Mouse (Mus musculus): ENCODE data around the gene Vamp1.
"Not testable (repeated sequence)": the region's sequence is repeated elsewhere in the genome, so short reads cannot be mapped to it uniquely, and the experiment has no call there.

The Vamp1 gene

GRCm38 (mm10) chr6:125244551-125244950 lies 29.2 kb downstream of the Vamp1 start:
- DNase-seq (ENCODE audit: low read depth, low spot score): no peak

GRCm38 (mm10) chr6:125252285-125252684 lies 36.9 kb downstream of the Vamp1 start:
- no peak for DNase-seq (ENCODE audit: low read depth, low spot score)

- peak; percentile 66 for DNase-seq (ENCODE audit: low read depth, low spot score)
Observed at GRCm38 (mm10) chr6:125252711-125253110, 37.4 kb downstream of the Vamp1 start.

DNA sequence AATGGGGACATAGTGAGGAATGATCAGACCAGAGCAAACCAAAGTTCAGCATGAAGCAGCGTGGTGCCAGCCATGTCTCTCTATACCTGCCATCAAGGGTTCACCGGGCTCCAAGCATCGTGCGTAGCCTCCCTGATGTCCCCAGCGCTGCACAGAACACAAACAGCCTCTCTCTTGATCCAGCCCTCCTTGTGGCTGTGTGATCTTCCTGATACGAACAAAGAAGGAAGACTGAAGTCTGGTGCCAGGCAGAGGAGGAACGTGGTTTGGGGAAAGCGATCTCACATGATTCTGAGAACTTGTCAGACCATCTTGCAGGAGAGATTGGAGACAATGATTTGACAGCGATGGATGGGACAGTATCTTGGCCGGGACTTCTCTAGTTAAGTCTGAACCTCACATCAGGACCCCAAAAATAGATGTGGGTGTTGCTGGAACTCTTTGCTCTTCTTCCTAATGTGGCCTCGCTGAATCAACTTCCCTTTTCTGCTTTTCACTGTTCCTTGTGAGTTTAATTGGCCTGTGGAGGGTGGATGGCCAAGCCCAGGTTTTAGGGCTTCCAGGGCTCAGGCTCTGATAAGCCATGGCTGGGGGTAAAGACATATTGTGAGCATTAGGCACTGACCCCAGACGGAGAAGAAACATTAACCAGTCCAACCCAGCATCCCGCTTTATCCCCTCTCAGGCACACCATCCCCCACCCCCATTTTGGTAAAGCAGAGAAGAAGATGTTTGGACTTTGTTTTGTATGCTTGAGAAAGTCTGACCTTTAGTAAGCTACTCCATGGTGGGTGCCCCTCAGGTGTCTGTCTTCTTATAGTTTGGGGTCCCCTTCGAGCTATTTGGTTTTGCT lies 38.7 kb downstream of the Vamp1 start:
- no peak for DNase-seq (ENCODE audit: low read depth, low spot score)

- peak; percentile 80 for DNase-seq (ENCODE audit: low read depth, low spot score)
Observed at GRCm38 (mm10) chr6:125255516-125256044, 40.2 kb downstream of the Vamp1 start.

DNA sequence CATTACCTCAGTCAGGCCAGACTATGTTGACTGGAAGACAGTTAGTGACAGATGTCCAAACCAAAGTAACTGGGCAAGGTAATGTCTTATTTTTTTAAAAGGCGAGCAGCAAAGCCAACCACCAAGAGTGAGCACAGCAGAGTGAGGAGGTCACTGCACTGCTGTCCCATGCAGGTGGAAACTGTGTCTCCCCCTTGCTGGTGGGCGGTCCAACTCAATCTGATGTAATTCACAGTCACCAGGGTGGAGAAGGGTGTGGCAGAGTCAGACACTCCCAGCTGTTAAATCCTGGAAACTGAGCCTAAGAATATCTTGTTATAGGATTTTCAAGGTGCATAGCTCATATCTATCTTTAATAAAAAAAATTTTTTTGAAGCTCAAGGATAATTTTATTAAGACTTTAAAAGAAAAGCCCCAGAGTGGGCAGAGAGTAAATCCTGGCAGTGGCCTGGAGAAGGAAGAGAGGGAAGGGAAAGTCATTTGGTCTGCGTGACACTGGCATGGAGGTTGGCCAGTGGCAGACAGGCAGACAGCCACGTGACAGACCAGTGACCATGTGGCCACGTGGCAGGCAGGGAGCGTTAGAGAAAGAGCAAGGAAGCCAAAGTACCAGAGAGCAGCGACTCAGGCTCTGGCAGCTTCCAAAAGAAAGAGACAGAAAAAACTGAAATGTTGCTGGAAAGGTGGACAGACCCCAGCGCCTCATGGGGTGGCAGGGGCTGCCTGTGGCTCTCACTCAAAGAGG lies 41.0 kb downstream of the Vamp1 start:
- peak; percentile 73 for DNase-seq (ENCODE audit: low read depth, low spot score)

DNA sequence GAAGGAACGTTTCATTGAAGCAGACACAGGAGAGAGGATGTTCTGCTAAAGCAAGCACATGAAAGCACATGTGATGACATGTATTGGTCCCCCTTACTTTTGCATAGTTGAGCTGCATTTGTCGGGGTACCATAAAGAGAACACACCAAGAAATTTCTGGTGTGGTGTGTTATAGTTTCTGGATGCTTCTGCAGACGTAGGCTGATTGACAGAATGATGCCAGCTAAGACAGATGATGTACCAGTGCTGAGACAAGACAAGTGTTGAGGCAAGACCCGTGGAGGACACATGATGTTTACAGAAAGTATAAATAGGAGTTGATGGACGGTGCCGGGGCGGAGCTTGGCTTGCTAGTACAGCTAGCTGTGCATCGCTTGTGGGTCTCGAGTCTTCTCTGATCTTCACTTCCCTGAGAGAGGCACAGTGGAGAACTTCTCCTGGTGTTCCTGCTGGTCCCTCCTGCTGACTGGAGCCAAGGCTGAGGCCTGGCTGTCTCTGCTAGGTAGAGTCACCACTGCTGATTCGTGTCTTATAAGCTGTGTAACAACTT lies 44.7 kb downstream of the Vamp1 start:
- no peak for DNase-seq (ENCODE audit: low read depth, low spot score)

- DNase-seq (ENCODE audit: low read depth, low spot score): no peak
Observed at GRCm38 (mm10) chr6:125264219-125264618, 48.9 kb downstream of the Vamp1 start.

- DNase-seq (ENCODE audit: low read depth, low spot score): no peak
Observed at GRCm38 (mm10) chr6:125265239-125265638, 49.9 kb downstream of the Vamp1 start.

DNA sequence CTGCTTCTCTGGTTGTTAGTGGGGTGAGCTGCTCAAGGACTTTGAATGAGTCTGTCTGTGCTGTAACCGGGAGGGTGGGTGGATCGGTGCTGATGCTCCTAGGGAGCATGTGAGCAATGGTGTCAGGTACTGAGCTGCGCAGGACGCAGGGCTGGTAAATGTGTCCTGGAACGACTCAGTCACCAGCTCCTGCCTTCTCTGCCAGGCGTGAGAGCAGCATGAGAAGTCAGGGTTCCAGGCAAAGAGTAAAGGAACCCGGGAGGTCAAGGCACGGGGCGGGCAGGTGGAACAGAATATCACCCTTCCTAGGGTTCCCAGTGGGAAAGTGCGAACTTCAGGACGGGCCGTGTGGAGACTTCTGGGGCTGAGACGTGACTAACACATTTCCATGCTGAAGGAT lies 50.7 kb downstream of the Vamp1 start:
- no peak for DNase-seq (ENCODE audit: low read depth, low spot score)

DNA sequence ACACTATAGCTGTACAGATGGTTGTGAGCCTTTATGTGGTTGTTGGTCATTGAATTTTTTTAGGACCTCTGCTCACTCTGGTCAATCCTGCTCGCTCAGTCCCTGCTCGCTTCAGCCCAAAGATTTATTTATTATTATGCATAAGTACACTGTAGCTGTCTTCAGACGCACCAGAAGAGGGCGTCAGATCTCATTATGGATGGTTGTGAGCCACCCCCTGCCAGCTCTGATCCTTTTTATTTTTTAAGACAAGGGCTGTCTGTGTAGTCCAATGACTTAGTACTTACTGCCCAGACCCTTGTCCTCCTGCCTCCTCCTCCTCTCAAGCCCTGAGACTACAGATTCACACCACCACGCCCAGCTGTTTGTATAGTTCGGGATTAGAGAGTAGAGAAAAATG lies 51.2 kb downstream of the Vamp1 start:
- DNase-seq (ENCODE audit: low read depth, low spot score): not testable (repeated sequence)

DNA sequence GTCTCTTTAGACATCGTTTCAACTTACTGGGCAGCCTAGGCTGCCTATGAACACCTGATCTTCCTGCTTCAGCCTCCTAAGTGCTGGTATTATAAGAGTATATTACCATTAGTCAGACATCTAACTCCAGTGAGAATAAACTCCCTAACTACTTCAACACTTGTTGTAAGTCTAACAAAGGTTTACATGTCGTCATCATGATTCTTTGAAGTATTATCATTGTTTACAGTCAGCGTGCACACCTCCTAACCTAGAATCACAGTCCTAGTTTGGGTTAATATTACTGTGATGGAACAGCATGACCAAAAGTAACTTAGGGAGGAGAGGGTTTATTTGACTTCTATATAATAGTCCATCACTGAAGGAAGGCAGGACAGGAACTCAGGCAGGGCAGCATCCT lies 52.1 kb downstream of the Vamp1 start:
- no peak for DNase-seq (ENCODE audit: low read depth, low spot score)

- DNase-seq (ENCODE audit: low read depth, low spot score): no peak
Observed at GRCm38 (mm10) chr6:125268799-125269198, 53.4 kb downstream of the Vamp1 start.

- DNase-seq (ENCODE audit: low read depth, low spot score): peak; percentile 99
Observed at GRCm38 (mm10) chr6:125271455-125272227, 56.3 kb downstream of the Vamp1 start.

- no peak for DNase-seq (ENCODE audit: low read depth, low spot score)
Observed at GRCm38 (mm10) chr6:125272228-125272785, 57.0 kb downstream of the Vamp1 start.

DNA sequence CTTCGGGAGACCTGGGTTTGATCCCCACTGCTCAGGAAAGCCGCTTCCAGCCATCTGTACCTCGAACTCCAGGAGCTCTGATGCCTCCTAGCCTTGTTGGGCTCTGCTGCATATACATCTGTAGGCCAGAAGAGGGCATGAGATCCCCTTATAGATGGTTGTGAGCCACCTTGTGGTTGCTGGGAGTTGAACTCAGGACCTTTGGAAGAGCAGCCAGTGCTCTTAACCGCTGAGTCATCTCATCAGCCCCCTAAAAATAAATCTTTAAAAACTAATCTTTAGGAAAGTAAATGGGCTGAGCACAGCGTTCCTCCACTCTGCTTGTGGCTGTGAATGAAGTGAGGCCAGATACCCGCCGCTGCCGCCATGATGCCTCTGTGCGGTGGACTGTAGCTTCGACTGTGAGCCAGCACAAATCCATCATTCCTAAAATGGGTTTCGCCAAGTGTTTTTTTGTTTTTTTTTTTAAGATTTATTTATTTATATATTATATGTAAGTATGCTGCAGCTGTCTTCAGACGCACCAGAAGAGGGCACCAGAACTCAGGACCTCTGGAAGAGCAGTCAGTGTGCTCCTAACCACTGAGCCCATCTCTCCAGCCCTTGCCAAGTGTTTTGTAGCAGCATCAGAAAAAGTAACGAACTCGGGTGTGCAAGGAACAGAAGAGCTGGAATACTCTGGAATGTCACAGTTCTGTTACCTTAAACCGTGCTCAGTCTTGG lies 59.7 kb downstream of the Vamp1 start:
- DNase-seq (ENCODE audit: low read depth, low spot score): peak; percentile 81

GRCm38 (mm10) chr6:125279729-125280128 lies 64.4 kb downstream of the Vamp1 start:
- DNase-seq (ENCODE audit: low read depth, low spot score): no peak

DNA sequence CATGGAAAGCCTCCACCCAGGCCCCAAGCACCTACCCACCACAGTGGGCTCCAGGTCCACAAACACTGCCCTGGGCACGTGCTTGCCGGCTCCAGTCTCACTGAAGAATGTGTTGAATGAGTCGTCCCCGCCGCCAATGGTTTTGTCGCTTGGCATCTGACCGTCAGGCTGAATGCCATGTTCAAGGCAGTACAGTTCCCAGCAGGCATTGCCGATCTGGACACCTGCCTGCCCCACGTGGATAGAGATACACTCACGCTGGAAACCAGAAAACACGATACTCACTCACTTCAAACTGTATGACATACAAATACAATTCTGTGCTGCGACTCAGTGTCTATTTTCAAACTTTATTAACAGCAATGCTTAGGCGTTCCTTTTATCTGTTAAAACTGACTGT lies 67.4 kb downstream of the Vamp1 start:
- DNase-seq (ENCODE audit: low read depth, low spot score): not testable (repeated sequence)

DNA sequence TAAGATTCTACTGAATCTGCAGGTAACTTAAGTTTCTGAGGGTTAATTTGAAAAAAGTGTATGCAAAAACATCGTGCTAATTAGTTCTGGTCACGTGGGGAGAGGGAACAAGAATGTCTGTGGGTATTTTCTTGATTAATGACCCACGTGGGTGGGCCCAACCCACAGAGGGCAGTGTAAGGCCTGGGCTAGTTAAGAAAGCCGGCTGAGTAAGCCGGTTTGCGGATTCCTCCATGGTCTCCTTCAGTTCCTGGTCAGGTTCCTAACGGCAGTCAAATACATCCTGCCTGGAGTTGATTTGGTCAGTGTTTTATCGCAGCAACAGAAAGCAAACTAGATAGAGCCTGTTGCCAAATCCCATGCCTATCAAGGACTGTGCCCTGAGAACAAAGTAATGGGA lies 68.9 kb downstream of the Vamp1 start:
- DNase-seq (ENCODE audit: low read depth, low spot score): no peak

- DNase-seq (ENCODE audit: low read depth, low spot score): no peak
Observed at GRCm38 (mm10) chr6:125284751-125285150, 69.4 kb downstream of the Vamp1 start.

- DNase-seq (ENCODE audit: low read depth, low spot score): no peak
Observed at GRCm38 (mm10) chr6:125285890-125286289, 70.5 kb downstream of the Vamp1 start, which contains the start of gene Tuba3a. Gene Tuba3a (minus strand): TSS chr6:125286042.

Data from 3T3-L1 (cell line).